In genomic region chr8:70452196-70452966, GRCm38 (mm10) we compare ENCODE assay signal across 12 mouse cellular contexts. TPM values are rescaled to one million over a fixed set of nuclear protein-coding genes. Genes with fewer than 3 reads are reported as not detected.
DNase-seq lines count a peak whose midpoint lies in the region; ATAC-seq and TF ChIP-seq lines count a peak whose summit lies in the region.
"Had no signal": no experiment of that assay in that cellular context is flagged by ENCODE, and none has a peak within 500 bp of the region (broad histone marks: within the 10 kb centered on the region; RNA-seq: fewer than 3 reads in every experiment).

No protein-coding gene starts in this region.

- peaks cover 26% of the 10 kb centered on the region; the same call in 1 of the 2 replicates for H3K36me3 ChIP-seq in heart, embryonic 14.5 days (ENCODE audit: control insufficient read depth, insufficient read depth, low read length)
- peaks cover 35% of the 10 kb centered on the region for H3K36me3 ChIP-seq in lung, embryonic 14.5 days (ENCODE audit: insufficient read depth)
- H3K36me3 ChIP-seq in intestine, postnatal 0 days (ENCODE audit: control insufficient read depth, insufficient read depth), result peaks cover 24% of the 10 kb centered on the region
- H3K36me3 ChIP-seq in neural tube, embryonic 15.5 days, result peaks cover 30% of the 10 kb centered on the region

- no peak overlapping the region for H3K4me3 ChIP-seq in heart, embryonic 14.5 days (ENCODE audit: control insufficient read depth in 1 of 2, insufficient read depth in 1 of 2, low read depth in 1 of 2, low read length in 2 of 2)
- no peak overlapping the region for H3K4me3 ChIP-seq in lung, embryonic 14.5 days (ENCODE audit: low read depth, low read length)
- no peak overlapping the region for H3K4me3 ChIP-seq in intestine, postnatal 0 days (ENCODE audit: low read depth, low read length)
- H3K4me3 ChIP-seq in neural tube, embryonic 15.5 days (replicated peaks), result no peak overlapping the region
- H3K4me3 ChIP-seq: limb, embryonic 13.5 days had no signal

- no peak overlapping the region for H3K9ac ChIP-seq in heart, embryonic 14.5 days (ENCODE audit: low read length)
- no peak overlapping the region for H3K9ac ChIP-seq in lung, embryonic 14.5 days
- H3K9ac ChIP-seq in intestine, postnatal 0 days (ENCODE audit: low read depth, low read length), result no peak overlapping the region
- no peak overlapping the region for H3K9ac ChIP-seq in neural tube, embryonic 15.5 days (replicated peaks)
- H3K9ac ChIP-seq: limb, embryonic 13.5 days had no signal

- ATAC-seq in heart, embryonic 14.5 days (ENCODE audit: insufficient number of reproducible peaks, insufficient read depth, low FRiP score, low read depth), result peak; percentile 9; the same call in 1 of the 2 replicates
- ATAC-seq in lung, embryonic 14.5 days (ENCODE audit: insufficient read depth), result no peak
- ATAC-seq in intestine, postnatal 0 days, result peak; percentile 43; the same call in 1 of the 2 replicates
- ATAC-seq in neural tube, embryonic 15.5 days (ENCODE audit: low FRiP score), result no peak

- WGBS in heart, embryonic 14.5 days, result 41% methylated on average over 52 of the region's 52 CpGs
- 54% methylated on average over 52 of the region's 52 CpGs for WGBS in lung, embryonic 14.5 days
- WGBS in intestine, postnatal 0 days, result 69% methylated on average over 52 of the region's 52 CpGs
- WGBS in neural tube, embryonic 15.5 days, result 65% methylated on average over 52 of the region's 52 CpGs

- DNase-seq in heart, adult 11 months, result no peak
- no peak for DNase-seq in lung, embryonic 14.5 days
- no peak for DNase-seq in lung, postnatal 14 days
- DNase-seq in R1 (ENCODE audit: low read depth, low spot score), result peak; percentile 51
- DNase-seq: cerebellum, postnatal 36 days; gastrocnemius, postnatal 14 days; thymus, postnatal 36 days had no signal

- H3K27me3 ChIP-seq in heart, embryonic 14.5 days (ENCODE audit: control insufficient read depth, insufficient read depth, low read length), result peaks cover 7% of the 10 kb centered on the region; the same call in 1 of the 2 replicates
- no peaks in the 10 kb centered on the region for H3K27me3 ChIP-seq in lung, embryonic 14.5 days (ENCODE audit: insufficient read depth, low read length)
- H3K27me3 ChIP-seq in intestine, postnatal 0 days (replicated peaks; ENCODE audit: control insufficient read depth, insufficient read depth, low read length), result no peaks in the 10 kb centered on the region
- H3K27me3 ChIP-seq in neural tube, embryonic 15.5 days (replicated peaks), result no peaks in the 10 kb centered on the region
- H3K27me3 ChIP-seq: CH12.LX had no signal

- H3K4me1 ChIP-seq in heart, embryonic 14.5 days (ENCODE audit: control insufficient read depth in 2 of 2, insufficient read depth in 2 of 2, low read length in 2 of 2), result peaks cover 26 to 37% of the 10 kb centered on the region in 2 experiments
- no peaks in the 10 kb centered on the region for H3K4me1 ChIP-seq in lung, embryonic 14.5 days (ENCODE audit: insufficient read depth)
- H3K4me1 ChIP-seq in intestine, postnatal 0 days (replicated peaks; ENCODE audit: control insufficient read depth, insufficient read depth, low read length), result no peaks in the 10 kb centered on the region
- peaks cover 15% of the 10 kb centered on the region for H3K4me1 ChIP-seq in neural tube, embryonic 15.5 days

- H3K4me2 ChIP-seq in heart, embryonic 14.5 days (ENCODE audit: low read length), result peak overlapping the region; percentile 31; the same call in 1 of the 2 replicates
- H3K4me2 ChIP-seq in lung, embryonic 14.5 days, result no peak overlapping the region
- H3K4me2 ChIP-seq in intestine, postnatal 0 days (replicated peaks; ENCODE audit: low read depth), result no peak overlapping the region
- H3K4me2 ChIP-seq in neural tube, embryonic 15.5 days, result no peak overlapping the region
- H3K4me2 ChIP-seq: limb, embryonic 13.5 days had no signal

- no peak overlapping the region for H3K27ac ChIP-seq in heart, embryonic 14.5 days (replicated peaks in 1 of 2; ENCODE audit: control insufficient read depth in 1 of 2, insufficient read depth in 1 of 2, low read depth in 2 of 2, low read length in 2 of 2)
- H3K27ac ChIP-seq in lung, embryonic 14.5 days (ENCODE audit: low read depth), result no peak overlapping the region
- no peak overlapping the region for H3K27ac ChIP-seq in intestine, postnatal 0 days (ENCODE audit: low read depth, low read length)
- H3K27ac ChIP-seq in neural tube, embryonic 15.5 days (replicated peaks), result no peak overlapping the region
- H3K27ac ChIP-seq: limb, embryonic 13.5 days had no signal

- no peaks in the 10 kb centered on the region for H3K9me3 ChIP-seq in heart, embryonic 14.5 days (ENCODE audit: control insufficient read depth, low read length)
- no peaks in the 10 kb centered on the region for H3K9me3 ChIP-seq in lung, embryonic 14.5 days (ENCODE audit: low read depth, low read length)
- no peaks in the 10 kb centered on the region for H3K9me3 ChIP-seq in intestine, postnatal 0 days (ENCODE audit: control insufficient read depth)
- H3K9me3 ChIP-seq in neural tube, embryonic 15.5 days (replicated peaks), result no peaks in the 10 kb centered on the region
- H3K9me3 ChIP-seq: limb, embryonic 13.5 days had no signal

- peak; percentile 25; the same call in 1 of the 2 replicates for TF ChIP-seq CTCF in lung, embryonic 14.5 days (IDR thresholded peaks at IDR 0.05; ENCODE audit: low read depth)
- TF ChIP-seq CTCF in intestine, postnatal 0 days (IDR thresholded peaks at IDR 0.05; ENCODE audit: low read depth), result peak; percentile 10; the same call in 1 of the 2 replicates

RNA-seq across cellular contexts. Expression of gene Crtc1, which starts 13.0 kb away (rescaled TPM):
- polyA plus RNA-seq in heart, embryonic 14.5 days (2014; fragmentation: Nextera tagmentation; extraction: Ambion mirVana), result 12.2 and 14.1 TPM in 2 replicates
- 15.5 and 21.8 TPM in 2 replicates for polyA plus RNA-seq in lung, embryonic 14.5 days (2014; fragmentation: Nextera tagmentation; extraction: Ambion mirVana)
- 8.1 and 9.2 TPM in 2 replicates for polyA plus RNA-seq in intestine, postnatal 0 days (2015; fragmentation: Nextera tagmentation; extraction: Ambion mirVana)
- polyA plus RNA-seq in neural tube, embryonic 15.5 days (2015; fragmentation: Nextera tagmentation; extraction: Ambion mirVana), result 44.9 and 45.6 TPM in 2 replicates

RNA-seq across cellular contexts. Expression of gene Klhl26, which starts 24.4 kb away (rescaled TPM):
- polyA plus RNA-seq in heart, embryonic 14.5 days (2014; fragmentation: Nextera tagmentation; extraction: Ambion mirVana), result 9.6 and 9.8 TPM in 2 replicates
- polyA plus RNA-seq in lung, embryonic 14.5 days (2014; fragmentation: Nextera tagmentation; extraction: Ambion mirVana), result 21.8 and 24.4 TPM in 2 replicates
- 9.3 and 10.5 TPM in 2 replicates for polyA plus RNA-seq in intestine, postnatal 0 days (2015; fragmentation: Nextera tagmentation; extraction: Ambion mirVana)
- polyA plus RNA-seq in neural tube, embryonic 15.5 days (2015; fragmentation: Nextera tagmentation; extraction: Ambion mirVana), result 33.3 and 35.0 TPM in 2 replicates

RNA-seq across cellular contexts. Expression of gene Tmem59l, which starts 34.8 kb away (rescaled TPM):
- polyA plus RNA-seq in heart, embryonic 14.5 days (2014; fragmentation: Nextera tagmentation; extraction: Ambion mirVana), result 0.31 TPM in 1 of 2 replicates, not detected in the other
- 6.7 and 8.3 TPM in 2 replicates for polyA plus RNA-seq in lung, embryonic 14.5 days (2014; fragmentation: Nextera tagmentation; extraction: Ambion mirVana)
- 2.3 and 2.4 TPM in 2 replicates for polyA plus RNA-seq in intestine, postnatal 0 days (2015; fragmentation: Nextera tagmentation; extraction: Ambion mirVana)
- polyA plus RNA-seq in neural tube, embryonic 15.5 days (2015; fragmentation: Nextera tagmentation; extraction: Ambion mirVana), result 153 and 188 TPM in 2 replicates

RNA-seq across cellular contexts. Expression of gene Crlf1, which starts 40.6 kb away (rescaled TPM):
- polyA plus RNA-seq in heart, embryonic 14.5 days (2014; fragmentation: Nextera tagmentation; extraction: Ambion mirVana), result 0.42 and 2.0 TPM in 2 replicates
- 151 and 165 TPM in 2 replicates for polyA plus RNA-seq in lung, embryonic 14.5 days (2014; fragmentation: Nextera tagmentation; extraction: Ambion mirVana)
- polyA plus RNA-seq in intestine, postnatal 0 days (2015; fragmentation: Nextera tagmentation; extraction: Ambion mirVana), result 0.61 and 0.81 TPM in 2 replicates
- 7.9 and 8.7 TPM in 2 replicates for polyA plus RNA-seq in neural tube, embryonic 15.5 days (2015; fragmentation: Nextera tagmentation; extraction: Ambion mirVana)

RNA-seq across cellular contexts. Expression of gene Rex1bd, which starts 54.2 kb away (rescaled TPM):
- polyA plus RNA-seq in heart, embryonic 14.5 days (2014; fragmentation: Nextera tagmentation; extraction: Ambion mirVana), result 129 and 138 TPM in 2 replicates
- polyA plus RNA-seq in lung, embryonic 14.5 days (2014; fragmentation: Nextera tagmentation; extraction: Ambion mirVana), result 113 and 126 TPM in 2 replicates
- polyA plus RNA-seq in intestine, postnatal 0 days (2015; fragmentation: Nextera tagmentation; extraction: Ambion mirVana), result 145 and 148 TPM in 2 replicates
- 165 and 181 TPM in 2 replicates for polyA plus RNA-seq in neural tube, embryonic 15.5 days (2015; fragmentation: Nextera tagmentation; extraction: Ambion mirVana)

Comparison
In these comparisons a context has a peak if more than half of its experiments do, and no peak if none do; other contexts are left out.
1. ATAC-seq: peak in heart, embryonic 14.5 days (single experiment) and intestine, postnatal 0 days (single experiment); none in lung, embryonic 14.5 days (single experiment) and neural tube, embryonic 15.5 days (single experiment).
2. RNA of gene Tmem59l, which starts 34.8 kb away (polyA plus RNA-seq): 153 to 188 TPM in neural tube, embryonic 15.5 days; 6.7 to 8.3 TPM in lung, embryonic 14.5 days, 2.3 to 2.4 TPM in intestine, postnatal 0 days and 0.31 TPM in heart, embryonic 14.5 days; every median in the first group is over 10 times any median in the second.